Mouse (Mus musculus) effector memory CD4-positive, alpha-beta T cell, adult 7 months (primary cell): ENCODE data around the gene Irs4. TPM values are rescaled to one million over a fixed set of nuclear protein-coding genes. Genes with fewer than 3 reads are reported as not detected.

Experiments
- polyA plus RNA-seq: library from polyadenylated mRNA; unstranded; fragments of 100-300 nt; shearing (Covaris generic); gene quantifications from one replicate; pipeline ENCODE4 v1.2.1, GENCODE M21; 2017

Gene Irs4
- not detected for polyA plus RNA-seq

DNA sequence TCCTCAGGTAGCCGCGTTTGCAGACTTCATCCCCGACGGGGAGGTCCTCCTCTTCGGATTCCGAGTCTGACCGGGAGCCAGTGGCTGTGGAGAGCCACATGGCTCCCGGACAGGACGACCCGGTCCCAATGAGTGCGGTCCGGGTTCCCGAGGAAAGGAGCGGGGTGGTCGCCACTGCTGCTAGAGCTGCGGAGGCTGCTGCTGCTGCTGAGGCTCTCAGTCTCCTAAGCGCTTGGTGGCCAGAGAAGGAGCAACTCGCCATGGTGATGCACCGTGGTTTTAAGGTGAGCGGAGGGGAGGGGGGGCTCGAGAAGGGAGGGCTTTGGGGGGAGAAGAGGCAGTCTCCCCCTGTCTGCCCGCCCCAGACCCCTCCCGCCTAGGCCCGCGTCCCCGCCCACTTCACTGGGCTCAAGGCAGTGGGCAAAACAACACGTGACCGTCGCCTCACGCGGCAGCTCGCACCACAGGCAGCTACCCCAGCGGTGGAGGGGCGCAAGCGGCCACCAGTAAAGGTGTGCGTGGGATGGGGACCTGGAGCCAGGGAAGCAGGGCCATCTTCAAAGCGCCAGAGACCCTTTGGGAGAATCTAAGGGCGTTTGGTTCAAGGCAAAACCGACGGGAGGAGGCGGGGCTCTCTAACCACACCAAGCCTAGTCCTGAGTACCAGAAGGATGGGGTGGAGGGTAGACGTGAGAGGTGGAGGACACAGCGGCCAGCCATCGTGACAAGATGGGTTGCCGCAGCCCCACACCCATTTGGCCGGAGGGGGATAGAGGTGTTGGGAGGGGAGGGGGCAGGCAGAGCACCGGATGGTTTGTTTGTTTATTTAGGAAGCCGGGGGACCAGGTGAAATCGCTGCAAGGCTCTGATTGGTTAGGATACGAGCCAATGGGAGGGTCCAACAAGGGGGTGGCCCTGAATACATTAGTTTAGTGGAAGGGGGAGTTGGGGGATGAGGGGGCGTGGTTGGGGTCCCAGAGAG is at the start of gene Irs4:
Gene Irs4 (minus strand): TSS at position 327 of the 982 bp plus-strand sequence.

Other genes starting within 250 kb of the Irs4 start
- not detected for gene Col4a5, start 249.9 kb downstream of the Irs4 start, polyA plus RNA-seq
- gene Gm15294, start 150.0 kb upstream of the Irs4 start, polyA plus RNA-seq: not detected